Mouse (Mus musculus) CH12.LX (cell line): ENCODE results near the gene Zw10. TPM values are rescaled to one million over a fixed set of nuclear protein-coding genes. Genes with fewer than 3 reads are reported as not detected.

Source experiments
- DNase-seq: peaks from one replicate; pipeline ENCODE4 v3.0.0-alpha.2; 2013; ENCODE audit errors: extremely low read depth
- H3K27ac ChIP-seq: 2 replicates; pipeline ENCODE4 v1.5.1; 2012; ENCODE audit warnings: low read depth, mild to moderate bottlenecking, control low read depth, moderate library complexity; ENCODE audit not compliant: insufficient read depth
- H3K27me3 ChIP-seq: replicated peaks from 2 replicates; pipeline ENCODE3; 2012; ENCODE audit warnings: inconsistent platforms
- H3K36me3 ChIP-seq, 2 experiments: replicated peaks in 1 of 2; 2 replicates each; pipeline versions ENCODE3 to v1.6.1; 2012; ENCODE audit warnings: inconsistent platforms in 1 of 2, low read length in 1 of 2, mild to moderate bottlenecking in 1 of 2, mixed read lengths in 1 of 2, moderate library complexity in 1 of 2; ENCODE audit not compliant: control insufficient read depth in 1 of 2, insufficient read depth in 1 of 2
- H3K4me1 ChIP-seq, 2 experiments: 2 replicates each; pipeline ENCODE4 v1.6.1; 2012; ENCODE audit warnings: inconsistent platforms in 1 of 2, moderate library complexity in 1 of 2; ENCODE audit not compliant: insufficient read depth in 2 of 2, control insufficient read depth in 1 of 2
- H3K4me2 ChIP-seq: 2 replicates; pipeline ENCODE4 v1.6.1; 2012; ENCODE audit warnings: low read depth, mild to moderate bottlenecking, control low read depth; ENCODE audit not compliant: poor library complexity, insufficient read depth, severe bottlenecking
- H3K4me3 ChIP-seq, 3 experiments: fragments of 150-350 bp in 1 of 3; sonication (generic) in 1 of 3; replicated peaks in 1 of 3; 2 replicates each; pipeline versions ENCODE3 to v1.5.1; 2011 to 2012; ENCODE audit warnings: low read depth in 2 of 3, low read length in 2 of 3, mild to moderate bottlenecking in 2 of 3, moderate library complexity in 2 of 3, control low read depth in 1 of 3, improper control_type of control experiment in 1 of 3, inconsistent platforms in 1 of 3, mixed read lengths in 1 of 3; ENCODE audit not compliant: poor library complexity in 1 of 3
- H3K79me2 ChIP-seq: replicated peaks from 2 replicates; pipeline ENCODE4 v1.6.1; 2012; ENCODE audit warnings: mild to moderate bottlenecking, moderate library complexity; ENCODE audit not compliant: control insufficient read depth, poor library complexity, insufficient read depth, severe bottlenecking; ENCODE audit errors: extremely low read depth
- H3K9ac ChIP-seq: 2 replicates; pipeline ENCODE4 v1.6.1; 2012; ENCODE audit warnings: low read depth, mild to moderate bottlenecking, control low read depth, moderate library complexity; ENCODE audit not compliant: insufficient read depth
- H3K9me3 ChIP-seq: replicated peaks from 2 replicates; pipeline ENCODE3; 2012; ENCODE audit warnings: low read length, inconsistent platforms, mixed read lengths
- CTCF ChIP-seq, 2 experiments: IDR thresholded peaks in 1 of 2; conservative IDR thresholded peaks in 1 of 2; 2 replicates each; pipeline ENCODE4 v1.5.1; 2011 to 2012; ENCODE audit warnings: low read depth in 2 of 2, low read length in 2 of 2, improper control_type of control experiment in 1 of 2, inconsistent platforms in 1 of 2, mild to moderate bottlenecking in 1 of 2, moderate library complexity in 1 of 2
- HCFC1 ChIP-seq: IDR thresholded peaks from 2 replicates; pipeline ENCODE4 v1.6.1; 2012; ENCODE audit warnings: low read depth, mild to moderate bottlenecking, inconsistent platforms, low read length, improper control_type of control experiment
- JUND ChIP-seq: conservative IDR thresholded peaks from 2 replicates; pipeline ENCODE4 v1.6.1; 2011; ENCODE audit warnings: low read depth, low read length, improper control_type of control experiment
- KAT2A ChIP-seq: IDR thresholded peaks from 2 replicates; pipeline ENCODE4 v1.6.1; 2012; ENCODE audit warnings: low read length, improper control_type of control experiment, inconsistent platforms; ENCODE audit not compliant: insufficient replicate concordance
- RCOR1 ChIP-seq: conservative IDR thresholded peaks from 2 replicates; pipeline ENCODE4 v1.6.1; 2012; ENCODE audit warnings: low read depth, mild to moderate bottlenecking, inconsistent platforms, low read length, improper control_type of control experiment
- SIN3A ChIP-seq: IDR thresholded peaks from 2 replicates; pipeline ENCODE4 v1.6.1; 2012; ENCODE audit warnings: low read length, improper control_type of control experiment, inconsistent platforms
- SMC3 ChIP-seq: IDR thresholded peaks from 2 replicates; pipeline ENCODE4 v1.6.1; 2011; ENCODE audit warnings: low read depth, low read length, improper control_type of control experiment
- TBP ChIP-seq: conservative IDR thresholded peaks from 2 replicates; pipeline ENCODE4 v1.6.1; 2011; ENCODE audit warnings: low read depth, low read length, improper control_type of control experiment
- UBTF ChIP-seq: IDR thresholded peaks from 2 replicates; pipeline ENCODE4 v1.6.1; 2012; ENCODE audit warnings: low read depth, mild to moderate bottlenecking, inconsistent platforms, low read length, improper control_type of control experiment, moderate library complexity
- dilution Hi-C: fragments of 300-500 bp; cut with MboI; formaldehyde crosslinking; loops from 2 replicates; pipeline ENCODE4 v1.14.3; 2020; ENCODE audit warnings: low sequenced_read_pairs; ENCODE audit not compliant: extremely low pct_unique_long_range_greater_than_20kb, extremely low pct_ligation_motif_present
- in situ Hi-C: fragments of 300-500 bp; cut with MboI; formaldehyde crosslinking; loops from 3 replicates; pipeline ENCODE4 v1.14.3; 2019; ENCODE audit warnings: low sequenced_read_pairs, low pct_ligation_motif_present, low pct_unique_long_range_greater_than_20kb, mixed read lengths
- polyA plus RNA-seq: library from polyadenylated mRNA; unstranded; fragments of >175 nt; gene quantifications from 2 replicates; pipeline ENCODE4 v1.2.1, GENCODE M21; 2012; ENCODE audit warnings: low read depth; ENCODE audit not compliant: insufficient read length
- total RNA-seq, 2 experiments: library from RNA; depleted of rRNA; stranded (reverse); fragments of 300-350 nt in 1 of 2; fragments of >200 nt in 1 of 2; gene quantifications; 2 replicates each; pipeline ENCODE4 v1.2.3; 2012 to 2014

Gene Zw10
- total and polyA plus RNA-seq, 3 experiments, result 18.3 to 26.2 (median 19.8) TPM

- peaks cover 2 to 66% of the 10 kb centered on the region in 2 experiments for H3K36me3 ChIP-seq
These were observed 31.5 kb upstream of the Zw10 start for GRCm38 (mm10) chr9:49023956-49024355.

GRCm38 (mm10) chr9:49024529-49024928 is 30.9 kb upstream of the Zw10 start:
- Histone ChIP-seq H3K79me2 (no peaks in the 10 kb centered on the region), H3K9me3 (no peaks in the 10 kb centered on the region), H3K36me3 (peaks cover 2 to 69% of the 10 kb centered on the region in 2 experiments), H3K9ac (no peak overlapping the region), H3K27ac (no peak overlapping the region), H3K27me3 (no peaks in the 10 kb centered on the region), H3K4me2 (no peak overlapping the region), H3K4me1 (no peaks in the 10 kb centered on the region), H3K4me3 (no peak overlapping the region)
- in situ Hi-C loops, result no loop called here
- dilution Hi-C loops, result no loop called here
- no peak for DNase-seq
- TF ChIP-seq RCOR1 (no peak), CTCF (conservative IDR thresholded peaks at IDR 0.05 in 1 of 2, IDR thresholded peaks at IDR 0.05 in 1 of 2; ENCODE audit: low read depth in 2 of 2, low read length in 2 of 2) (no peak)

More at GRCm38 (mm10) chr9:49023956-49024355, 31.5 kb upstream of the Zw10 start:
- no peaks in the 10 kb centered on the region for H3K27me3 ChIP-seq
- no peak for TF ChIP-seq TBP
- TF ChIP-seq JUND, result no peak
- no peak for TF ChIP-seq KAT2A
- no peak for TF ChIP-seq HCFC1
- TF ChIP-seq UBTF, result no peak
- TF ChIP-seq SIN3A, result no peak
- TF ChIP-seq, all 38 proteins: peak for 0
- H3K9me3 ChIP-seq, result no peaks in the 10 kb centered on the region
- no peak overlapping the region for H3K9ac ChIP-seq
- no peaks in the 10 kb centered on the region for H3K79me2 ChIP-seq
- dilution Hi-C loops (no loop called here), in situ Hi-C loops (no loop called here)
- no peak overlapping the region for H3K4me3 ChIP-seq
- no peak overlapping the region for H3K27ac ChIP-seq
- no peaks in the 10 kb centered on the region for H3K4me1 ChIP-seq
- DNase-seq, result no peak
- H3K4me2 ChIP-seq, result no peak overlapping the region

GRCm38 (mm10) chr9:49034764-49035163 is 20.6 kb upstream of the Zw10 start:
- no peak for DNase-seq
- dilution Hi-C loops, result no loop called here
- Histone ChIP-seq H3K9me3 (no peaks in the 10 kb centered on the region), H3K9ac (no peak overlapping the region), H3K4me2 (no peak overlapping the region)
- TF ChIP-seq SMC3, result no peak
- TF ChIP-seq, all 38 proteins: peak for 0
- no peak overlapping the region for H3K27ac ChIP-seq
- H3K4me3 ChIP-seq, result no peak overlapping the region
- in situ Hi-C loops, result no loop called here
- H3K79me2 ChIP-seq, result no peaks in the 10 kb centered on the region
- H3K36me3 ChIP-seq, result peaks cover 24 to 86% of the 10 kb centered on the region in 2 experiments
- H3K27me3 ChIP-seq, result no peaks in the 10 kb centered on the region
- no peaks in the 10 kb centered on the region for H3K4me1 ChIP-seq
